9 mouse cellular contexts compared by ENCODE assay signal in the genomic region with DNA sequence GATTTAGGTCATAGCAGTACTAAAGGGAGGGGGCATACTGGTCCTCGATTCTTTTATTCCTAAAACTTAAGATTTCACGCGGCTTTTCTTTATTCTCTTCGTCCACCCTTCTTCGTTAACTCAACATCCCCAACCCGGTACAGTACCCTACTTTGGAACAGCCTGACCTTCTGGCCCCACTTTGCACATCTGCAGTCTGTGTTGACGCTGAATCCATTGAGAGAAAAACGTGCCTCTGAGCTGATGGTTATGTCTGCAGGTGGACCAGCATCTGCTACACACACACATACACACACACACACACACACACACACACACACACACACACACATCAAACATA. TPM values are rescaled to one million over a fixed set of nuclear protein-coding genes. Genes with fewer than 3 reads are reported as not detected.
DNase-seq lines count a peak whose midpoint lies in the region; ATAC-seq and TF ChIP-seq lines count a peak whose summit lies in the region.
"Had no signal": no experiment of that assay in that cellular context is flagged by ENCODE, and none has a peak within 500 bp of the region (broad histone marks: within the 10 kb centered on the region; RNA-seq: fewer than 3 reads in every experiment).

No protein-coding gene starts in this region.

- TF ChIP-seq POLR2A in thymus, adult 2 months (IDR thresholded peaks at IDR 0.05; ENCODE audit: control insufficient read depth, extremely low read depth, insufficient read depth, low read length, poor library complexity), result no peak

- TF ChIP-seq EP300 in liver, embryonic 14.5 days (IDR thresholded peaks at IDR 0.05; ENCODE audit: low read depth), result no peak

- peak overlapping the region; percentile 84 for H3K9ac ChIP-seq in heart, embryonic 12.5 days
- H3K9ac ChIP-seq in forebrain, embryonic 15.5 days (replicated peaks), result peak overlapping the region; percentile 85
- H3K9ac ChIP-seq in liver, embryonic 14.5 days (replicated peaks), result no peak overlapping the region

- ATAC-seq in heart, embryonic 12.5 days (ENCODE audit: insufficient number of reproducible peaks, low FRiP score), result no peak
- no peak for ATAC-seq in forebrain, embryonic 15.5 days (replicated peaks)
- ATAC-seq in liver, embryonic 14.5 days (ENCODE audit: insufficient read depth), result no peak
- ATAC-seq in inflammation-experienced regulatory T-cells, adult 6 months, result no peak

- H3K27ac ChIP-seq in heart, embryonic 12.5 days (ENCODE audit: poor library complexity, severe bottlenecking), result peak overlapping the region; percentile 92
- H3K27ac ChIP-seq in forebrain, embryonic 15.5 days (replicated peaks), result peak overlapping the region; percentile 96
- H3K27ac ChIP-seq in liver, embryonic 14.5 days, result no peak overlapping the region
- H3K27ac ChIP-seq in thymus, adult 2 months (ENCODE audit: control insufficient read depth, insufficient read depth, low read length), result no peak overlapping the region

- under 1% methylated on average over 8 of the region's 8 CpGs for WGBS in heart, embryonic 12.5 days
- 0% methylated on average over 8 of the region's 8 CpGs for WGBS in forebrain, embryonic 15.5 days
- WGBS in liver, embryonic 14.5 days (ENCODE audit: insufficient replicate concordance), result under 1% methylated on average over 8 of the region's 8 CpGs
- 2% methylated on average over 8 of the region's 8 CpGs for WGBS in thymus, adult 2 months

- peak overlapping the region; percentile 79 for H3K4me3 ChIP-seq in heart, embryonic 12.5 days
- peak overlapping the region; percentile 85 for H3K4me3 ChIP-seq in E14TG2a.4 (replicated peaks; ENCODE audit: low read length)
- H3K4me3 ChIP-seq in forebrain, embryonic 15.5 days, result peak overlapping the region; percentile 70
- peak overlapping the region; percentile 41 to 61 for H3K4me3 ChIP-seq in liver, embryonic 14.5 days (ENCODE audit: insufficient read depth in 1 of 2, low read depth in 2 of 2, low read length in 2 of 2)
- H3K4me3 ChIP-seq in thymus, adult 2 months (ENCODE audit: control insufficient read depth, insufficient read depth, low read length), result no peak overlapping the region

- no peak for DNase-seq in heart, adult 8-10 months (ENCODE audit: low spot score)
- DNase-seq in liver, embryonic 14.5 days (ENCODE audit: low read depth in 3 of 3, low spot score in 3 of 3), result no peak
- DNase-seq in layer of hippocampus, adult 11-12 months (ENCODE audit: low spot score), result no peak
- no peak for DNase-seq in thymus, adult 2 months

- no peaks in the 10 kb centered on the region for H3K4me1 ChIP-seq in heart, embryonic 12.5 days (replicated peaks)
- H3K4me1 ChIP-seq in E14TG2a.4 (replicated peaks; ENCODE audit: low read depth, low read length), result peaks cover 19% of the 10 kb centered on the region
- H3K4me1 ChIP-seq in forebrain, embryonic 15.5 days, result 0 out of 2 replicates have a peak, but pooled peaks cover 6% of the 10 kb centered on the region
- H3K4me1 ChIP-seq in liver, embryonic 14.5 days (replicated peaks; ENCODE audit: control insufficient read depth in 2 of 2, insufficient read depth in 2 of 2, low read length in 1 of 2), result no peaks in the 10 kb centered on the region; a peak in 1 of 4 replicates
- 0 out of 2 replicates have a peak, but pooled peaks cover 5% of the 10 kb centered on the region for H3K4me1 ChIP-seq in thymus, adult 2 months (replicated peaks; ENCODE audit: control insufficient read depth, insufficient read depth, low read length)

- H3K9me3 ChIP-seq in heart, embryonic 12.5 days (replicated peaks), result no peaks in the 10 kb centered on the region
- H3K9me3 ChIP-seq in E14TG2a.4 (ENCODE audit: low read length), result no peaks in the 10 kb centered on the region
- no peaks in the 10 kb centered on the region for H3K9me3 ChIP-seq in forebrain, embryonic 15.5 days
- no peaks in the 10 kb centered on the region for H3K9me3 ChIP-seq in liver, embryonic 14.5 days (ENCODE audit: control insufficient read depth, low read length)

- H3K36me3 ChIP-seq in heart, embryonic 12.5 days, result no peaks in the 10 kb centered on the region
- H3K36me3 ChIP-seq in E14TG2a.4 (ENCODE audit: insufficient read depth, low read length), result no peaks in the 10 kb centered on the region
- no peaks in the 10 kb centered on the region for H3K36me3 ChIP-seq in forebrain, embryonic 15.5 days
- no peaks in the 10 kb centered on the region for H3K36me3 ChIP-seq in liver, embryonic 14.5 days (replicated peaks; ENCODE audit: control insufficient read depth, insufficient read depth, low read depth)
- H3K36me3 ChIP-seq in thymus, adult 2 months (ENCODE audit: control insufficient read depth, insufficient read depth, low read length), result no peaks in the 10 kb centered on the region

- TF ChIP-seq CTCF in E14TG2a.4 (conservative IDR thresholded peaks at IDR 0.05; ENCODE audit: low read length), result no peak
- TF ChIP-seq CTCF in liver, embryonic 14.5 days (IDR thresholded peaks at IDR 0.05; ENCODE audit: low read depth), result no peak
- no peak for TF ChIP-seq CTCF in thymus, adult 2 months (IDR thresholded peaks at IDR 0.05; ENCODE audit: borderline replicate concordance, control insufficient read depth, extremely low read depth, insufficient read depth, low read length, poor library complexity)

- H3K4me2 ChIP-seq in heart, embryonic 12.5 days, result peak overlapping the region; percentile 74
- H3K4me2 ChIP-seq in forebrain, embryonic 15.5 days (replicated peaks), result peak overlapping the region; percentile 61
- H3K4me2 ChIP-seq in liver, embryonic 14.5 days (ENCODE audit: low read depth), result peak overlapping the region; percentile 85

- H3K27me3 ChIP-seq in heart, embryonic 12.5 days (replicated peaks), result no peaks in the 10 kb centered on the region
- H3K27me3 ChIP-seq in E14TG2a.4 (ENCODE audit: insufficient read depth, low read length), result peaks cover 28% of the 10 kb centered on the region
- H3K27me3 ChIP-seq in forebrain, embryonic 15.5 days, result no peaks in the 10 kb centered on the region
- H3K27me3 ChIP-seq in liver, embryonic 14.5 days (ENCODE audit: control insufficient read depth, insufficient read depth, low read length), result peaks cover 39% of the 10 kb centered on the region
- H3K27me3 ChIP-seq in thymus, adult 2 months (ENCODE audit: control insufficient read depth, insufficient read depth, low read length), result peaks cover 8% of the 10 kb centered on the region; the same call in 1 of the 2 replicates
- H3K27me3 ChIP-seq: CH12.LX had no signal

RNA-seq across cellular contexts. Expression of a gene that starts 1.5 kb away (rescaled TPM):
- 57.8 and 59.0 TPM in 2 replicates for polyA plus RNA-seq in heart, embryonic 12.5 days (2016; fragmentation: Nextera tagmentation; extraction: Ambion mirVana)
- 1 to 10 TPM; 6.0 to 8.7 (median 6.3) TPM for total RNA-seq in heart, adult 8-10 months (2022)
- polyA plus RNA-seq in forebrain, embryonic 15.5 days (2015; fragmentation: Nextera tagmentation; extraction: Ambion mirVana), result 58.3 and 59.8 TPM in 2 replicates
- 0.35 and 0.58 TPM in 2 replicates for polyA plus RNA-seq in liver, embryonic 14.5 days (2012; rRNA removed)
- polyA plus RNA-seq in liver, embryonic 14.5 days (2014; fragmentation: Nextera tagmentation; extraction: Ambion mirVana), result 1.0 and 1.1 TPM in 2 replicates
- polyA plus RNA-seq in inflammation-experienced regulatory T-cells, adult 6 months (2017; shearing (Covaris generic)), result under 1 TPM in 2 of 3 experiments, not detected in 1; 0.05 to 0.08 TPM
- 0.16 and 0.18 TPM in 2 replicates for polyA plus RNA-seq in thymus, adult 2 months (2012; rRNA removed)
- total RNA-seq: CH12.LX had no signal

Comparison
In these comparisons a context has a peak if more than half of its experiments do, and no peak if none do; other contexts are left out.
1. H3K27ac ChIP-seq: peak in heart, embryonic 12.5 days (single experiment) and forebrain, embryonic 15.5 days (single experiment); none in liver, embryonic 14.5 days (single experiment) and thymus, adult 2 months (single experiment).
2. RNA of a gene that starts 1.5 kb away (polyA plus RNA-seq): 57.8 to 59.0 TPM in heart, embryonic 12.5 days and 58.3 to 59.8 TPM in forebrain, embryonic 15.5 days; 0.35 to 1.1 TPM in liver, embryonic 14.5 days, 0.16 to 0.18 TPM in thymus, adult 2 months and 0.05 to 0.08 TPM in inflammation-experienced regulatory T-cells, adult 6 months; every median in the first group is over 10 times any median in the second.
3. Peak in every context shown above with its lines, with median percentiles within 50 percentile points of each other: H3K4me2 ChIP-seq.